25 mouse cellular contexts compared by ENCODE assay signal in the genomic region with DNA sequence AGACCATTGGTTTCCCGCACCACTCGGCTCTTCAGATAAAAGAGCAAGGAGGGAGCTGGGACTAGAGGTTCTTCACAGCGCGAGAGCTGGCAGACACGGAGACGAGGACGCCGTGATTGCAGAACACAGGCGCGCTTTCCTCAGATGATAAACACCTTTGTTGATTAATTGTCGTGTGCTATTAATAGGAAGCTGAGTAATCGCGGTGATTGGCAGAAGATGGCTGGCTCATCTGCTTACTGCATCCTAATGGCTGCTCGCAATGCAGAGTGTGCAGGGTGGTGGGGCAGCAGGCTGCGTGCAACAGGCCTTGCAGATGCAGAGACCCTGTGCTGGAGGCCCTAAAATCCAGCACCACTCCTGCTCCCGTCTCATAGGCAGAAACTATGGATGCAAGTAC.
DNase-seq lines count a peak whose midpoint lies in the region; ATAC-seq and TF ChIP-seq lines count a peak whose summit lies in the region.
"Had no signal": no experiment of that assay in that cellular context is flagged by ENCODE, and none has a peak within 500 bp of the region (broad histone marks: within the 10 kb centered on the region; RNA-seq: fewer than 3 reads in every experiment).

No protein-coding gene starts in this region.

- no peak for TF ChIP-seq CTCF in brain, embryonic 14.5 days (IDR thresholded peaks at IDR 0.05; ENCODE audit: borderline replicate concordance, extremely low read depth, insufficient read depth, insufficient read length)

- DNase-seq in forebrain, embryonic 14.5 days (ENCODE audit: low spot score): no peak
- no peak for DNase-seq in forebrain, embryonic 10.5 days (ENCODE audit: extremely low spot score, low spot score)
- DNase-seq in brain, embryonic 14.5 days (ENCODE audit: low read depth): peak; percentile 69
- no peak for DNase-seq in left cerebral cortex, adult 9 months (ENCODE audit: low spot score in 2 of 2)
- no peak for DNase-seq in heart, adult 8-10 months (ENCODE audit: low spot score)
- DNase-seq: adrenal gland, postnatal 14 days; B cell, adult 2 months; cerebellum, adult 11 months; cerebellum, adult 2 months; cerebellum, adult 9-11 months; cerebellum, postnatal 25 days; gastrocnemius, postnatal 10 days; gastrocnemius, postnatal 36 days; heart, adult 2 months had no signal

- no peaks in the 10 kb centered on the region for H3K4me1 ChIP-seq in forebrain, embryonic 14.5 days (ENCODE audit: control insufficient read depth, insufficient read depth, low read length)
- H3K4me1 ChIP-seq in forebrain, embryonic 10.5 days: peaks cover 16% of the 10 kb centered on the region
- no peaks in the 10 kb centered on the region for H3K4me1 ChIP-seq in megakaryocyte, embryonic 14.5 days
- H3K4me1 ChIP-seq: embryonic facial prominence, embryonic 12.5 days; embryonic facial prominence, embryonic 15.5 days had no signal

- WGBS in forebrain, embryonic 14.5 days: 72% methylated on average over 16 of the region's 16 CpGs
- WGBS in forebrain, embryonic 10.5 days: 96% methylated on average over 16 of the region's 16 CpGs

- H3K36me3 ChIP-seq in forebrain, embryonic 14.5 days (ENCODE audit: control insufficient read depth, insufficient read depth, low read length): no peaks in the 10 kb centered on the region
- H3K36me3 ChIP-seq in forebrain, embryonic 10.5 days (replicated peaks): peaks cover 4% of the 10 kb centered on the region; the same call in 1 of the 2 replicates
- no peaks in the 10 kb centered on the region for H3K36me3 ChIP-seq in megakaryocyte, embryonic 14.5 days (replicated peaks; ENCODE audit: low read length)
- H3K36me3 ChIP-seq: embryonic facial prominence, embryonic 12.5 days; embryonic facial prominence, embryonic 15.5 days; G1E; hindbrain, embryonic 12.5 days; hindbrain, embryonic 15.5 days had no signal

- no peaks in the 10 kb centered on the region for H3K9me3 ChIP-seq in forebrain, embryonic 14.5 days (replicated peaks; ENCODE audit: control insufficient read depth, low read length)
- H3K9me3 ChIP-seq in forebrain, embryonic 10.5 days: no peaks in the 10 kb centered on the region
- peaks cover 67% of the 10 kb centered on the region for H3K9me3 ChIP-seq in megakaryocyte, embryonic 14.5 days
- H3K9me3 ChIP-seq: embryonic facial prominence, embryonic 12.5 days; embryonic facial prominence, embryonic 15.5 days; hindbrain, embryonic 12.5 days; hindbrain, embryonic 15.5 days had no signal

- H3K27me3 ChIP-seq in forebrain, embryonic 14.5 days (replicated peaks; ENCODE audit: control insufficient read depth, insufficient read depth, low read length): no peaks in the 10 kb centered on the region
- H3K27me3 ChIP-seq in forebrain, embryonic 10.5 days (ENCODE audit: poor library complexity, severe bottlenecking): no peaks in the 10 kb centered on the region
- H3K27me3 ChIP-seq in megakaryocyte, embryonic 14.5 days (replicated peaks): no peaks in the 10 kb centered on the region
- H3K27me3 ChIP-seq: CH12.LX; embryonic facial prominence, embryonic 12.5 days; embryonic facial prominence, embryonic 15.5 days; hindbrain, embryonic 12.5 days; hindbrain, embryonic 15.5 days; Patski had no signal

- no peak overlapping the region for H3K4me2 ChIP-seq in forebrain, embryonic 14.5 days (ENCODE audit: low read length)
- H3K4me2 ChIP-seq: embryonic facial prominence, embryonic 12.5 days; embryonic facial prominence, embryonic 15.5 days; heart, embryonic 11.5 days; hindbrain, embryonic 12.5 days; hindbrain, embryonic 15.5 days had no signal

- no peak overlapping the region for H3K4me3 ChIP-seq in forebrain, embryonic 14.5 days (ENCODE audit: low read depth, low read length)
- H3K4me3 ChIP-seq in forebrain, embryonic 10.5 days: no peak overlapping the region
- H3K4me3 ChIP-seq in megakaryocyte, embryonic 14.5 days (replicated peaks): peak overlapping the region; percentile 57
- H3K4me3 ChIP-seq: embryonic facial prominence, embryonic 12.5 days; embryonic facial prominence, embryonic 15.5 days; heart, adult 2 months; hindbrain, embryonic 12.5 days; hindbrain, embryonic 15.5 days had no signal

- TF ChIP-seq POLR2A in brain, embryonic 14.5 days (IDR thresholded peaks at IDR 0.05; ENCODE audit: borderline replicate concordance, extremely low read depth, insufficient read depth, insufficient read length, poor library complexity, severe bottlenecking): no peak

- peak; percentile 50; the same call in 1 of the 2 replicates for ATAC-seq in forebrain, embryonic 14.5 days
- ATAC-seq in megakaryocyte, adult 5-6 weeks (ENCODE audit: poor library complexity, severe bottlenecking): no peak
- ATAC-seq: intestine, postnatal 0 days; Patski had no signal

- H3K9ac ChIP-seq in forebrain, embryonic 14.5 days (ENCODE audit: low read length): no peak overlapping the region
- H3K9ac ChIP-seq: embryonic facial prominence, embryonic 12.5 days; embryonic facial prominence, embryonic 15.5 days; hindbrain, embryonic 12.5 days; hindbrain, embryonic 15.5 days had no signal

- no peak overlapping the region for H3K27ac ChIP-seq in forebrain, embryonic 14.5 days (ENCODE audit: low read depth, low read length)
- H3K27ac ChIP-seq in forebrain, embryonic 10.5 days: no peak overlapping the region
- H3K27ac ChIP-seq: embryonic facial prominence, embryonic 12.5 days; embryonic facial prominence, embryonic 15.5 days; heart, adult 2 months; hindbrain, embryonic 12.5 days; hindbrain, embryonic 15.5 days had no signal
